Mouse (Mus musculus) embryo, embryonic 10.5 days (tissue): ENCODE results near the gene Cnot3.
"Not testable (repeated sequence)": the region's sequence is repeated elsewhere in the genome, so short reads cannot be mapped to it uniquely, and the experiment has no call there.

ENCODE experiments used
- DNase-seq: peaks from one replicate; pipeline ENCODE4 v3.0.0-alpha.2; 2015; ENCODE audit warnings: low spot score

The Cnot3 gene

DNA sequence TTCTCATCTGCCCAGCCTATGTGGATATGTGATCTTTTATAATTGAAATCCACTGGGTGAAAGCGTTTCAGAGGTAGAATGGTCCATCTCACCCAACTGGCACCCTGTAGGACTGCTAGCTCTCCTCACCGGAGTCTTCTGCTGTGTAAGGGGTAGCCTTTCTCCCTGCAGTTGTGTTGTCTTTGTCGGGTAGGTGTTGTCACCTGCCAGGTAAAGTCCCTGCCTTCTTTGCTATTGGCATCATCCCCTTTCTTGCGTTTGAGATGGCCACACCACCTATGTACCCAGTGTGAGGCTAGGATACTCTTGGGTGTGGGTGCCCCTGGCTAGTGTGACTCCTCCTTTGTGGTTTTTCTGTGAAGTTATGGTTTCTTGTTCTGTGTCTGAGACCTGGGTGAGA lies 1.6 kb downstream of the Cnot3 start:
- DNase-seq: no peak

DNA sequence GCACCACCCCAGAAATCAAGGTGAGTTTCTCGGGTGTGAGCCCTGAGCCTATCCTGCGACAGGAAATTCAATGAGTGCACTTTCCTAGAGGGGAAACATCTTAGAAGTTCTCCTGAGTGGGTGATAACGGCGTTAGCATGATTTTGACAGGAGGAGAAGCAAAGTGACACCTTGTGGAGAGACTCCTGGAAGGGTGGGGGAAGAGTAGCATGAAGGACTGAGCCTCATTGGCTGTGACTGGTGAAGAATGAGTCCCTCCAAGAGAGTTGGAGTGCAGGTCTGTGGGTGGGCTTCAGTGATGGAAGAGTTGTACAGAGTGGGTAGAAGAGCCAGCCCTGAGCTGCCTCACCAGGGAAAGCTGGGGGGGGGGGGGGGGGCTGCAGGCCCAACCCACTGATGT lies 11.9 kb downstream of the Cnot3 start:
- no peak for DNase-seq

DNA sequence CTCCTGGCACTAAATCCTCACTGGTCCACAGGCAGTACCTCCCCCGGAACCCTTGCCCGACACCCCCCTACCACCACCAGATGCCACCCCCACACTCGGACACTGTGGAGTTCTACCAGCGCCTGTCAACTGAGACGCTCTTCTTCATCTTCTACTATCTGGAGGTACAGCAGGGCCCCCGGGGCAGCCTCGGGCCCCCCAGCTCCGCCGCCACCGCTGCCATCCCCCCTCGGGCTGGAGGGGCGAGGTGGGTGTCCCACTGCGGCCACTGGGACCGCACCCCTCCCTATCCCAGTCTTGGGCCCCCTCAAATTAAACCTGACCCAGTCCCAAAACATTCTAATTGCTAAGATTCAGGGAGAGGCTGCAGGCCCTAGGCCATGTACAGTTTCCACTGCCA lies 13.5 kb downstream of the Cnot3 start:
- no peak for DNase-seq

DNA sequence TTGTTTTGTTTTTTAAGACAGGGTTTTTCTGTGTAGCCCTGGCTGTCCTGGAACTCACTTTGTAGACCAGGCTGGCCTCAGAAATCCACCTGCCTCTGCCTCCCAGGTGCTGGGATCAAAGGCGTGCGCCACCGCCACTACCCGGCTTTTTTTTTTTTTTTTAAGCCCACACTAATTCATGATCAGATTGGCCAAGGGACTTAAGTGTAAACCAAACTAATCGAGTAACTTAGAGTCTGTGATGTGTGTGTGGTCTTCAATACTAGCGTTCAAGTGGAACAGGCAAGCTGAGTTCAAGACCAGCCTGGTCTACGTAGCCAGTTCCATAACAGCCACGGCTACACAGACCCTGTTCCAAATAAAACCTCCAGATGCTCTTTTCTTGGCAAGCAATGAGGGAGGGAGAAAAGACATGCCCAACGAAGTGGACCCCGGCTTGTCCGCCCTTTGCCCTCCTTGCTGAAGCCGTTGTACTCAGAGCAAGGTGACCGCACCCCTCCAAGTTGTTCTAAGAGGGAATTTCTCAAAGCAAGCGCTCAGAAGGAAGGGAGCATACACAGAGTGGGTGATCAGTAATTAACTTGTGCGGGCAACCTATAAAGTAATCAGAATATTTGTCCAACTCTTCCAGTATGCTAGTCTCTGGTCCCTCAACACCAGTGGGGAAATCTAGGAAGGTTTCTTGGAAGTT lies 19.6 kb downstream of the Cnot3 start:
- peak; percentile 55 for DNase-seq

DNA sequence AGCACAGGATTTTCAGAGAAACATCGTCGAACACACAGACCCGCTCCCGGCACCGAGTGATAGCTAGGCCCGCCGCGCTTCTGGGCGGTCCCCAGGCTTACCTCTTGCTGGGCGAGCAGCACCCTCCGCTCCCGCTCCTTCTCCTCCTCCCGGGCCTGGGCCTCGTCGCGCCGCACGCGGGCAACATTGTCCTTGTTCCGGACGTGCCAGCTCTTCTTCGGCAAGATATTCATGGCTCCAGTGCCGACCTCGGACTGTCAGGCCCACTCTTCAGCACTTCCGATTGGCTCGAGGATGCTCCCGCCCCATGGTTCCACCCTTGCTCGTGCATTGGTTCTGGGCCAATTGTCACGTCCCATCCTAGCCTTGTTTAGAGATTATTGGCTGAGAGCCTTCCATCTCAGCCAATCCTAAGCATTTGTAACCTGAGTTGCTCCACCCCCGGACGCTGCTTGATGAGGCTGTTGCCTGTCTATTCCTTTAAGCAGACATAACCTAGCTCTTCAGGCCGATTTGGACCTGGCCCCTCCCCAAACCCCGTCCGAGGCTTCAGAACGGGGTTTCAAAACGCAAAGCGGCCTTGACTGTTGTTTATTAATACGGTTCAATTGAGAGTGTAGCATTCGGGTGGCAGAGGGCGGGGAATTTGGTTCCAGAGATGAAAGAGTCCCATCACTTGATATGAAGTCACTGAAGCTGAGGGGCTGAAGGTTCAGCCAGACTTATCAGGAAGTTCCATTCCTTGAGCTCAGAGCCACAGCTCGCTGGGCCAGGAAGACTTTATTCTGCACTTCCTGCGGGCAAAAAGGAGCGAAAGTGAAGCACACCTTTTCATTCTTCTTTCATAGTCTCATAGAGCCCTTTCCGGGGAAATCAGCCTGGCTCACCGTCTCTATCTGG lies 20.4 kb downstream of the Cnot3 start, which contains the start of gene Leng1:
Leng1 (minus strand) TSS at position 626 of the 900 bp plus-strand sequence.
- peak; percentile 98 for DNase-seq

DNA sequence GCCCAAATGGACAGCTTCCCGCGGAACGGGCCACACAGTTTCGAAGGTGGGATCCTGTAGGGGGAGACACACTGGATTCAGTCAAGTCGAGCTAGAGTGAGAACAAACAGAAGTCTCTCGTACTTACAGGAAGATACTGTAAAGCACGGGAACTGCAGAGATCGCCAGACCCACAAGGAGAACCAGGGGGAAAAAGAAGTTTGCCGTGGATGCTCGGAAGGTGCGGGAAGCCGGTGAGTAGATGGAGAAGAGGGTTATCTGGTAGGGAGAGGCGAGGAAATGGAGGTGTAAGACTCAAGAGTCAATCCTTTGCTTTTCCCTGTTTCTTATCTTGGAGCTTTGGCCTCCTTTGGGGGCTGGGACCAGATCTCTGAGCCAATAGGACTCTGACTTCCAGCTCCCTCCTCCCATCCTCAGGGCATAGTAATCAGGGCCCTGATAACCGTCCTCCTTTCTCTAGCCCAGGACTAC lies 21.9 kb downstream of the Cnot3 start:
- DNase-seq: peak; percentile 32

DNA sequence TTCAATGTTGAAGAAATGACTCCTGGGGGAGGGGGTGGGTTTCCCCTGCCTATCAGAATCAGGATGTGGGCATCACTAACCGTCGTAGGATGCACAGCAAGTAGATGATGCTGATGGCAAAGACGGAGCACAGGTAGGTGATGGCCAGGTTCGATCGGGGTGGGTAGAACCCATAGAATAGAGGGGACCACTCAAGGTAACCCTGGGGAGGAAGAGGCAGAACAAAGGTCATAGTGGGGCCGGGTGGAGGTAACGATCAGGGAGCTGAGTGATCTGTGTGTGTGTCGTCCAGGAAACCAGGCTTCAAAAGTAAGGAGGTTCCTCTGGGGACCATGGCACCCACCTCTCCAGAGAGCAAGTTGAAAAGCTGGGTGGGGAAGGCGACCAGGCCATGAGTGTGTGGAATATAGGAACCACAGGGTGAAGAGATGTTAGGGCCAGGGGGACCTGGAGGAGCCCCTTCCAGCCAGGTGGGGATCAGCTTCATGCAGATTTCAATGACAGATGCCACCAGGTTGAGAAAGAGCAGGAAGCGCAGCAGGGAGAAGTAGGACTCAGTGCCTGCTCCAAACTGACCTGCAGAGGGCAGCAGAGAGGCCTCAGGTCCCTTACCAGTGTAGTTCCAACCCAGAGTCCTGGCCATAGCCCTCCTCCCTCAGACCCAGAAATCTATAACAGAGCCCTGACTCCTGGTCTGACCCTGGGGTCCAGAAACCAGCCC lies 29.6 kb downstream of the Cnot3 start:
- peak; percentile 88 for DNase-seq

DNA sequence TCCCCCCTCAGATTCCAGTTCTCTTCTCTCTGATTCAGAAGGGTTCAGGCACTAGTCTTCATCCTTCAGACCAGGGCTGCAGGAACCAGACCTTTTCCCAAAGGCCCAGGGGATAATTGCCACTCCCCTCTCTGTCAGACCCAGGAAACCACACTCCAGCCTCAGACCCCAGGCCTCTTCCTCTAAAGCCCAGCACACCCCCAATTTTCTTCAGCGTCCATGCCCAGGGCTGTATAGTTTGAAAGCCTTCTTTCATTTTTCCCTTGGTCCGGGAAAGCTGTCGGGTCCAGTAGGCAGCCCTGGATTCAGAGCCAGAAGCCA lies 30.1 kb downstream of the Cnot3 start:
- DNase-seq: no peak

DNA sequence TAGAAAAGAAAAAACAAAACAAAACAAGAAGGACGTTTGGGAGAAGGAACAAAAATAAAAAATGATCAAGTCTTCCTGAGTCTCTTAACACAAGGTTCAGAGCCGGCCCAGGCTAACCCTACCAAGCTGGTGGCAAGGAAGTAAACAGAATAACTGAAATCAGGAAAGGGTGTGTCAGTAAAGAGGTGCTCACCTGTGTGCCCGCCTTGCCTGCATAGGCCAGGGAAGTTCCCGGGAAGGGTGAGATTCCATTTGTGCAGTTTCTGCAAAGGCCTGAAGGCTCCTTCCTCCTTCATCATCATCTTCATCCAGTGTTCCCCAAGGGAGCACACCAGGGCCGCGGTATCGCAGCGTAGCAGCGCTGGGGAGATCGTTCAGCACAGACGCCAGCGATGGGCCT lies 31.3 kb downstream of the Cnot3 start:
- DNase-seq: no peak

DNA sequence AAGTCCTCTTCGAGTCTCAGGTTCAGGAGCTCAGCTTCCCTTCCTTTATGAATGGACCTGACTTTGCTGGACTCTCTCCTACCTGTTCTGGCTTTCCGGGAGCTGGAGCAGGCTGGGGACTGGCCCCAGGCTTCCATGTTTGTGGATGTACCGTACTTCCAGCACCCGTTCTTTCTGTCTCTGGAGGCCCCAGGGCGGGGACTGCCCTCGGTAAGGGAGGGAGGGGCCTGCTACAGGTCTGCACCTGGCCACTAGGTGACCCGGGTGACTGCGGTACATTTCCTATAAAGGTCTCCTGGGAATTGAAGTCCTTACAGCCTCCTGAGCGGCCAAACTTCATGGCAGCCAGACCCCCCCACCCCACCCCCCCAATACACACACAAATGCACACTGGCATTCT lies 32.3 kb downstream of the Cnot3 start, which contains the start of gene Tmc4:
Tmc4 (minus strand) TSS at position 212 of the 400 bp plus-strand sequence.
- no peak for DNase-seq

DNA sequence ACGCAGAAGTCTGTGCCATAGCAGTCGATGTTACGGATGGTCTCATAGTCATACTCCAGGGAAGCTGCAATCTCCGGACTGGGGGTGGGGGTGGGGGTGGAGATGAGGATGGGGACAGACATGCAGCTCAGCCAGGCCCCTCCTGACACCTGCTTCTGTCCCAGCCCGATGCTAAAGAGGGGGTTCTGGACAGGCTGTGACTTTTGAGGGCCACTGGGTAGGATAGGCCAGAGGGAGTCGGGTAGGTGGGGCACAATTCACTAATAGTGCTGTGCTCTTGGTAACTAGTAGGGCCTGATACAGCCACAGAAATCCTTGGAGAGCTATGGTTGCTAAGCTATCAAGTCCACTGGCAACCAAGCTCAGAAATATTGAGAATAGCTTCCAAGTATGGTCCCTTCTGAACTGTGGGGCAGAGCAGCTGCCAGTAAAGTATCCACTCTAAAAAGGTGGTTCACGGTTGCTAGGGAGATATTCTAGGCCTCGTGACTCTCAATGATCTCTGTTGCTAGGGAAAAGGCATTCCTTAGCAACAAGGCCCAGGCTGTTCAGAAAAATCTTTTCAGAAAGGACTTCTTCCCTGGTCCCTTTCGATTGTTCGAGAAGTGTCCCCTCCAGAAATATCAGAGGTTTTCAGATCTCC lies 39.0 kb downstream of the Cnot3 start:
- no peak for DNase-seq

DNA sequence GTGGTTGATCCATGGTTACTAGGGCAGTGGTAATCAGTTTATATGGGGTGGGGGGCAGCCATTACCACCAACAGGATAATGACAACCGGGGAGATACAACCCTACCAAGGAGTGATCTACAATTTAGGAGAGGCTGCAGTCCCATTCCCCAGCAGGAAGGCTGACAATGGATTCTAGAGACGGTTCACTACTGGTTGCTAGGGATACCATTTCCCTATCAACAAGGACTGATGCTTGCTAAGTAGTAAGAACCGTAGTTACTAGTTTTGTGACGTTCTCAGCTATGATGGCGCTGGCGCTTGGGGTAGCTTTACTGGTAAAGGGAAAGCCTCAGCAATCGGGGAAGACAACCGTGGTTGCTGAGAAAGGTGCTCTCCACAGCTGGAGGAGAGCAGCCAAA lies 39.6 kb downstream of the Cnot3 start:
- no peak for DNase-seq

DNA sequence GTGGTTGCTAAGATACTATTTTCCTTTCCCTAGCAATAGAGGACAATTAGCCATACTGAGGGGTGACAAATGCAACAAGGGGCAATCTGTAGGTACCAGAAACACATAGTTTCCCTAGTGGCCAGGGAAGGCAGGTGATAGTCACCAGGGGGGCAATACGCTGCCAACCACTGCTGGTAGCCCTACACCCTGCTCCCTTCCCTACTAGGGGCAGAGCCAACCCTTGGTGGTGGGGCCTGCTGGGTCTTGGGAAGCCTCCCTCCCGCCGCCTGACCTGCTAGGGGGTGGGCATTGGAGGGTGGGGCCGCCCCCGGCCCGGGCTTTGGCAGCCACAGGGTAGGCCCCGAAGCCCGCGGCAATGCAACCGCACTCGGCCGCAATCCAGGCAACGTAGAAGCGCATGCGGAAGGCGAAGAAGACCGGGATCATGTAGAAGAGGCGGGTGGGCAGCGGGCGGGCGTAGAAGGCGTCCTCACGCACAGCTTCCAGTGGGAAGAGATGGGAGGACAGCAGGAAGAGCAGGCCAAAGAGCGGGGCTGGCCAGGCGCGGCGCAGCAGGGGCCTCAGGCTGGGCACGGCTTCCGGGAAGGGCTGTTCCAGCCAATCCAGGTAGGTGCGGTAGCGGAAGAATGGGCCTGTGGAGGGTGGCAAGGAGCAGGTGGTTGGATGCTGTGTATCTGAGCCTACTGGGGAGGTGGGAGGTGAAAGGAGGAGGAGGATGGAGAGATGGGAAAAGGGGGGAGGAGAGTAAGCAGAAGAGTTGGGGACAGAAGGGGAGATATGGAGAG lies 40.5 kb downstream of the Cnot3 start:
- DNase-seq: no peak

DNA sequence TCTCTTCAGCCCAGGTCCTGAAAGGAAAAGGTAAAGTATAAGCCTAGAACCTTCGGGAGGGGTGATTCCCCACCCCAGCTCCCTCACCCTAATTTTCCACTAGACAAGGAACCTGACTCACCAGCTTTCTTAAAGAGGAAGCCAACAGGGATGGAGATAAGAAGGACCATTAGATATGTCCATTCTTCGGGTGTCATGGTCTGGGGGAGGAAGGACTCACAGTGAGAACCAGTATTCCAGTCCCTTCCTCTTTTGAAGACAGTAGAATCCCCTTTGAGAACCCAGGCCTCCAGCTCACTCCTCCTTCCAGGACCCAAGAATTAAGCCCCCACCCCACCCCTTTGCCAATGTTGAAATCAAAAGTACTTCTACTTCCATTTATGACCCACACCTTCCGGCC lies 46.9 kb downstream of the Cnot3 start:
- no peak for DNase-seq

DNA sequence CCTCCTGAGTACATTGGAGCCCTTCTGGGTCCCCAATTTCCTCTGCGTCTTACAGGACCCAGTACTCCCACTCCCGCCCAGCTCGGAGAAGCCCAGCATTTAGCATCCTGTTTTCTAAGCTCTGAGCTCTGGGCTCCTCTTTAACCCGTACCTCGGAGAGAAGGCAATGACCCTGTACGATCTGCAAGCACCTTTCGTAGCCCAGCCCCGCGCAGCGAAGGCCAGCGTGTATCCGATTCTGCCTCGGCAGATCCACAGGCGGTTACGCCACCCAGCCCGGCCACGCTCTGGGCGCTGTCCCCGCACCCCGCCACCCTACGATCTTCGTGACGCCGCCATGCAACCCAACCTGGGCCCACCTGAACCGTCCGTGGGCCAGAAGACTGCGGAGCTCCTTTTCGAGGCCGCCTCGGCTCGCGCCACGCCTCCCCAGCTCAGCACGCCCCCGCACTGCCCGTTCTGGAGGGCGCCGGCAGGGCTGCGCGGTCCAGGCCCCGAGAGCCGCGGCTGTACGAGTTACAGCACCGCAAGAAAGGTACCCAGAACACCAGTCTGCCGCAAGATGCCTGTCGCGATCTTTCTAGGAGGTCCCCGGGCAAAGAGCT lies 47.4 kb downstream of the Cnot3 start, which contains the start of gene Tsen34:
Tsen34 (plus strand) TSS at position 482 of the 605 bp plus-strand sequence.
- peak; percentile 31 for DNase-seq

DNA sequence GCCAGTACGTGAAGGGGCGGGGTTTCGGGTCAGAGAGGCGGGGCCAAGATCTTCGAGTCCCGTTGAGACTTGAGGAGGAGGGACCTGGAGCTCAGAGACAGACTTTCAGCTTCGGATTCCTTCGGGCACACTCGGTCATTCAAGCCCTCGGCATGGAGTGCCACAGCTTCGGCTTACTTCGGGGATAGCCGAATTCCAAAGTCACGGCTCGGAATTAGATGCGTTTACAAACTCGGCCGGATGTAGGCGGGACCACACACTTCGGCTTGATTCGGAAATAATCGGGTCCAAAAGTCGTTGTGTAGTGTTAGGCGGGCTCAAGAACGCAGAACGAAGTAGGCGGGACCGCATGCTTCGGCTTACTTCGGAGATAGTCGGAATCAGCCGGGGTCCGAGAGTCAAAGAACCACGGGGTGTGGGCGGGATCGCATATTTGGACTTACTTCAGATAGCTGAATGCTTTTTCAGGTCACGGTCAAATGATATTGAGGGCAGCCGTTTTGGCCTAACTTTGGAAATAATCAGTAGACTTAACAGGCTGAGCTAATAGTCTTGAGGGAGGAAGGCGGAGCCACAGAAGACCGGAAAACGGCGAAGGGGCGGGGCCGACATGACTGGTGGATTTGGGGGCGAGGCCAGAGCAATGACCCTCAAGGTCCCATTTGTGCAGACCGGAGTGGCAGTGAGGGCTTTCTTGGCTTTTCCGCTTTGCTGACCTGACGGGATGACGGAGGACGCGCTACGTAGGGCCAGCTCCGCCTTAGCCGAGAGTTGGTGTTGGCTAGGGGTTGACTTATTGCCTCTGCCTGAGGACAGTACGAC lies 48.1 kb downstream of the Cnot3 start, which contains the start of gene Mboat7:
Mboat7 (minus strand) TSS at position 537 of the 822 bp plus-strand sequence.
- DNase-seq: peak; percentile 98

DNA sequence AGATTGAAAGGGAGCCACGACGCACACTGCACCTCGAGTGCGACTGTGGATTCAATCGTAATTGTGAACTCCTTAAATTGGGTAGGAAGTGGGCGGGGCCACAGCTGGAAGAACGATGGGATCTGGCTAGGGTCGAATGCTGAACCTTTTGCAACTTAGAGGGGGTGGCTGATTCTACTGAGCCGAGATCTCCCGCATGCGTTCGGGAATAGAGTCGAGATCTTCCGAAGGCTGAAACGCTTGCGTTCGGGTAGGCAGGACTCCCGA lies 48.7 kb downstream of the Cnot3 start:
- no peak for DNase-seq

DNA sequence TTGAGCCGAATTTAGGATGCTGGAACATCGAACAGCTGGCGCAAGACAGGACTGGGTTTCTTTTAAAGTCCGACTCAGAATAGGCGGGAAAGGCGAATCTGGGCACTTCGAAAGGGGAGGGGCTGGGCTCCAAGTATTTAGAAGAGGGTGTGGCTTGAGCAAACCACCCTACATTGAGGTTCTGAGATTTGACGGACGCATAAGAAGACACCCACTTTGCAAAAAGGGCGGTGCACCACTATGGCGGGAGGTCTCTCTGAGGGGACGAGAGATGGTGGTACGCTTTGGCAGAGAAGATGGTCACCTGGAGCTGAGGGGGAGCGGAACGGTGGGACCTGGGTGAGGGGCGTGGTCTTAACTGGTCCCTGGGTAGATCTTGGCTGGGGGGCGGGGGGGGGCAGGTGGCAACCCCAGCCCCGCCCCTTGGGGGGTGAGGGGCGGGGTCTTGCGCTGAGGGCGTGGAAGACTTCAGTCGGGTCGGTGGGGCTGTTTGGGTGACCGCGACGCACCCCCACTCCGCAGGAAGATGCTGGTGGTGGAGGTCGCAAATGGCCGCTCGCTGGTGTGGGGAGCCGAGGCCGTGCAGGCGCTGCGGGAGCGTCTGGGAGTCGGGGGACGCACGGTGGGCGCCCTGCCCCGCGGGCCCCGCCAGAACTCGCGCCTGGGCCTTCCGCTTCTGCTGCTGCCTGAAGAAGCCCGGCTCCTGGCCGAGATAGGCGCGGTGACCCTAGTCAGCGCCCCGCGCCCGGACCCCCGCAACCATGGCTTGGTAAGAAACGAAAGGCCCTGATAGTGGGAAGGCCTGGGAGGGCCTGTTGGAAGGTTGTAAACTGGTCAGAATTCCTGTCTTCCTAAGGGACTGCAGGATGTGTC lies 49.2 kb downstream of the Cnot3 start:
- peak; percentile 93 for DNase-seq

DNA sequence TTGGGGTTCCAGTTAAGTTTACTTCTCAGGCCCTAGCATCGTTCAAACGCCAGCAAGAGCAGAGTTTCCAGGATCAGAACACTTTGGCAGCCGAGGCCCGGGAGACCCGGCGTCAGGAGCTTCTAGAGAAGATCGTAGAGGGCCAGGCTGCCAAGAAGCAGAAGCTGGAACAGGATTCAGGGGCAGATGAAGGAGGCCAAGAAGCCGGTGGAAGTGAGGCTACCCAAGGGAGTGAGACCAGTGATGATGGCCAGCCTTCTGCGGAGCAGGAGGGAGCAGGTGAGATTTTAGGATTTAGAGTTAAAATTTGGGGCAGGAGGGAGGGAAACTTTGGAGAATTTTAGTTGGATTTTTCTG lies 49.9 kb downstream of the Cnot3 start:
- not testable (repeated sequence) for DNase-seq
